Mouse (Mus musculus): ENCODE measurements around the gene Gm11983.
"Not testable (repeated sequence)": the region's sequence is repeated elsewhere in the genome, so short reads cannot be mapped to it uniquely, and the experiment has no call there.

Gene Gm11983

DNA sequence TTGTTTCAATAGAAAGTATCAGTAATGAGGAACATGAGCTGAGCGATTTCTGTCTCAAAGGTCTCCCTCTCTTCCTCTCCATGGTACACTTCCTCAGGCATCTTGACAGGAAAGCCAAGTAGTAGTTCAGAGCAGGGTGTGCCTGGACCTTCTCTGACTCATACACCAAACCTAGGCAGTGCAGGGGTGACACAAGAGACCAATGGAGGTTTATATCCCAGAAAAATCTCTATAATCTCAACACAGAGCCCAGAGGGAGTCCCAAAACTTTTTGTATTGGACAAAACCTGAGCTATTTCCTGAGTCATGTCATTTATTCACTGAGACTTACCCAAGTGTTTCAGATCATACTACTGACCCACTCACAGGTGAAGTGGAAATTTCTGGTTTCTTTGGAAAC is at the start of gene Gm11983:
TSS of gene Gm11983 (minus strand) at position 101 of the 400 bp plus-strand sequence.
- no peak for DNase-seq (ENCODE audit: low spot score)

DNA sequence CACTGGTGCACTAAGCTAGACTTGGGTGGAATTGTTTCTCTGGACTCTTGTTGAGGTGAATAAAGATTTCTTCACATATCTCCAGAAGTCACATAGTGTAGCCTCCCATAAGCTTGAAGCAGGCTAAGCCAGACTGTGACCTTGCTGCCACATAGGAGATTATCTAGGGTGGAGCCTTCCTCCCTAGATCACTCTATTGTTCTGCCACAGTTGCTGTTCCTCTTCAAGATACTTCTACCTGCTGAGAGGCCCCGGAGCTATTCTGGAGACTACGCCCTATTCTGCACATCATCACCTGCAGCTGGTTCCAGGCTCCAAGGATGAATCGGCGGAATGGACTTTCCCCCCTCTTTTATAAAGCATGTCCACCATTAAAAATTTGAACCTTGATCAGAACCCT is 45.6 kb upstream of the Gm11983 start:
- not testable (repeated sequence) for DNase-seq (ENCODE audit: low spot score)

DNA sequence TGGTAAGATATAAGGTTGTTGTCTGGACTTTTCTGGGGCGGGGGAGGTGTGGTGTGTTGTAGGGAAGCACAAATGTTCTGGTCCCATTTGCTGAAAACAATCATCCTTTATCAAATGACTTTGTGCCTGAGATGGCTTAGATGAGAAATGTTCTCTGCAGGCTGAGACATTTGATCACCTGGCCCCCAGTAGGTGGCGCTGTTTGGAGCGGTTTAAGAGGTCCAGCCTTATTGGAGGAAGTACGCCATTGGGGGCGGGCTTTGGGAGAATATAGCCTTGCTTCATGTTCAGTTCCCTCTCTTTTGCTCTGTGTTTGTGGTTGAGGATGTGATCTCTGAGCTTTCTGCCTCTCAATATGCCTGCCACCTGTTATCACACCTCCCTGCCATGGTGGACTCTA is 44.2 kb upstream of the Gm11983 start:
- no peak for DNase-seq (ENCODE audit: low spot score)

DNA sequence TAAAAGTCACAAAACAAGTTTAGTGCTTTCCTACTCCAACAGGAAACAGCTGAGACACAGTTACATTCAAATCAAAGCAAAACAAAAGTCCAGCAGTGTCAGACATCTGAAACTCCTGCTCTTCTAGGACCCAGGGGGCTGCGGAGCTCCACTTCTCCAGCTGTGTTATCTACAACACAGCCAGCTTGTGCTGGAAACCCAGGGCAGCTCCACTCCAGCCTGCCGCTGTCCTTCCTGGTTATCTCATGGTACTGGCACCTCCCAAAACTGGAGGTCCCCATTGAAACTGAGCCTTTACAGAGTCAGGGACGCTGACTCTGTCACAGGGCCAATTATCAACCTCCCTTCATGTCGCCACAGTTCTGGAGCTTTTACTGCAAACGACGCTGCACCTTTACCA is 40.3 kb upstream of the Gm11983 start:
- no peak for DNase-seq (ENCODE audit: low spot score)

DNA sequence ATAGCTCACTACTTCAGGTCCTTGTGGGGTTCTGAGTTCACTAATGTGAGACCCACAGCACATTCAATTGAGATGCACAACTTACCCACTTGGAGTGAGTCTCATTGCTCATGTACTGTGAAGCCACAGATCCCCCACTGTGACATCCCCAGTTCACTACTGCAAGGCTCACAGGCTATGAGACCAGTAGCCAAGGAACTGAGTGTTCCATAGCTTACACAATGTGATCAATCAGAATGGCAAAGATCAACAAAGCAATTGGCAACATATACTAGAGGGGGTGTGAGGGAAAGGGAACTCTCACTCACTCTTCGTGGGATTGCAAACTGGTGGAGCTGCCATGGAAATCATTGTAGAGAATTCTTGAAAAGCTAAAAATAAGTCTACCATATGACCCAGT is 33.5 kb upstream of the Gm11983 start:
- no peak for DNase-seq (ENCODE audit: low spot score)

DNA sequence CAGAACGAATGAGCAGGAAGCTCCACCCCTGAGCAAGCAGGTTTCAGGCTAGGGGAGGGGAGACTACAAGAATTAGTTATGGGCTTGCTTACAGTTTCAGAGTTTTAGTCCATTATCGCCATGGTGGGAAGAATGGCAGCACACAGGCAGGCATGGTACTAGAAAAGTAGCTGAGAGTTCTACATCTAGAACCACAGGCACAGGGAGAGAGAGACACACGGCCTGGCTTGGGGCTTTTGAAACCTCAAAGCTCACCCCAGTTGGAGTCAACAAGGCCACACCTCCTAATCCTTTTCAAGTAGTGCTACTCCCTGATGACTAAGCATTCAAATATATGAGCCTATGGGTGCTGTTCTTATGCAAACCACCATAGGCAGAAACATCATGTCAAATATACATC is 28.1 kb upstream of the Gm11983 start:
- DNase-seq (ENCODE audit: low spot score), result no peak

DNA sequence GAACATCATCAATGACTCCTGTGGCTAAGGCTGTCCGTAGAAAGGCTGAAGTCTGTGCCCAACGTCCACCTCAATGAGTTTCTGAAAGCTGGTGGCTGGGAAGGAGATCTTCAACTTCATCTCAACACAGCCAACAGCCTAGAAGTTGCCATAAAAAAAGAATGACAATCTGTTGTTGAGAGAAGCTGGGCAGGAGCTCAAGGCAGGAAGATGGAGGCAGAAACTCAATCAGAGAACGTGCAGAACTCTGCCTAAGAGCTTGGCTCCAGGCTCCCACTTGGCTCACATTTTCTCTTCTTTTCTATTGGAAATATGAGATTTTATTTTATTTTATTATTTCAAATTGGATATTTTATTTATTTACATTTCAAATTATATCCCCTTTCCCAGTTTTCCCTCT is 24.7 kb upstream of the Gm11983 start:
- no peak for DNase-seq (ENCODE audit: low spot score)

DNA sequence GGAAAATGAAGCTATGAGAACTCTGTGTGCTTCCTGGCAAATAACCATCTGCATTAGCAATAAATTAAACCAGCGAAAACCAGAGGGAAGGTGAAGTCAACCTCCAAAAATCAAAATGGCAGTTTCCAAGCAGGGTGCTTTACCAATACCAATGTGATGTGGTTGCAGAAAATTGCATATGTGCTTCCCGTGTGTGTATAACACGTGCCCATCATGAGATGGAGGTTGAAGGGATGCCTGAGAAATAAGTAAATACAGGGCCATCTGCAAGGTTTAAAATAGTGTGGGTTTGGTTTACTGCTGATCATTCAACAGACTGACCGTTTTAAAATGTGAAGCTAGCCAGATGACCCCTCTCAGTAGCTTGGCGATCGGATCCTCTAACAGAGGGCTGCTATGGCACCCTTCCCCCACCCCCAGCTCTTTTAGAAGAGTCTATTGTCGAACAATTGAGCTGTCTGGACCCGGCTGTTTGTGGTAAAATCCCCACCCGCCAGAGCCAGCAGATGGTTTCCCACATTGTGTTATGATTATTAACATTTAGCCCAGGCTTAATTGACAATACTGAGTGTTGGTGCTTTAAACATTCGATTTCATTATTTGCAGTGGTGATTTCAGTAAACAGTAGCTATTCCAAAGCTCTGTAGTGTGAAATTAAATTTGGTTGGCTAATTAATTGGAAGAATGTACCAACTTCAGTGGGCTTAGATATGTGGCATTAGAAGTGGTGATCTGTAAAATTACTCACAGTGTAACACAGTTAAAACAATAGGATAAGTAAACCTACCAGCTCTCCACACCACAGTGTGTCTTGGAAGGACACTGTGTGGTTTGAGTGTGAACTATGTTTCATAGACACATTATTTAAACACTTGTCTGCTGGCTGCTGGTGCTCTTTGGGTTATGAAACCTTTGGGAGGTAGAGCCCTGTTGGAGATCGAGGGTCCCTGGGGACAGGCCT is 22.7 kb upstream of the Gm11983 start:
- DNase-seq (ENCODE audit: low spot score), result no peak

DNA sequence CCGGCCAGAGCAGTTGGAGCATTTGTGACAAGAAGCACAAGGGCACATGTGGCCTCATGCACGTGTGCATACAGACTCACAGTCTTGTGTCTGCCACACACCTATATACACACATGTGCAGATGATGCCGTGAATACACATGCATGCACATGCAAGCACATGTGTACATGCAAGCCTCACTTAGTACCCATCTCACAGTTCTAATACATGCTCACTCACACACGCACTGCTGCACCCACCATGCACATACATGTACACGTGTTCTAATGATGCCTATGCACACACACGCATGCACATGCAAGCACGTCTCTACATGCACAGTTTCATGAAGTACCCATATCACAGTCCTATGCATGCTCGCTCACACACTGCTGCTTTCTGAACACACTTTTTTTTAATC is 21.6 kb upstream of the Gm11983 start:
- DNase-seq (ENCODE audit: low spot score), result no peak

- DNase-seq (ENCODE audit: low spot score), result no peak
Measured at GRCm38 (mm10) chr11:6855942-6856341, 18.5 kb upstream of the Gm11983 start.

DNA sequence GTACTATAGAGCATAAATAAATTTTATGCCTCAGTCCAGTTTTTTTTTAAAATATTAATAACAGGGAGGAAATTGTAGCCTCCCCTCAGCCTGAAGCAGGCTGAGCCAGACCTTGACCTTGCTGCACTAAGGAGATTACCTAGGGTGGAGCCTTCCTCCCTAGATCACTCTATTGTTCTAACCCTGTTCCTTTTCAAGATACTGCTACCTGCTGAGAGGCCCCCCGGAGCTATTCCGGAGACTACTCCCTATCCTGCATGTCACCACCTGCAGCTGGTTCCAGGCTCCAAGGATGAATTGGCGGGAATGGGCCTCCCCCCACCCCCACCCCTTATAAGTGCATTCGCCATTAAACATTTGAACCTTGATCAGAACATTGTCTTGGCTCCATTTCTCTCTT is 15.9 kb upstream of the Gm11983 start:
- not testable (repeated sequence) for DNase-seq (ENCODE audit: low spot score)

GRCm38 (mm10) chr11:6843831-6844230 is 6.4 kb upstream of the Gm11983 start:
- no peak for DNase-seq (ENCODE audit: low spot score)

GRCm38 (mm10) chr11:6842160-6842559 is 4.7 kb upstream of the Gm11983 start:
- no peak for DNase-seq (ENCODE audit: low spot score)

DNA sequence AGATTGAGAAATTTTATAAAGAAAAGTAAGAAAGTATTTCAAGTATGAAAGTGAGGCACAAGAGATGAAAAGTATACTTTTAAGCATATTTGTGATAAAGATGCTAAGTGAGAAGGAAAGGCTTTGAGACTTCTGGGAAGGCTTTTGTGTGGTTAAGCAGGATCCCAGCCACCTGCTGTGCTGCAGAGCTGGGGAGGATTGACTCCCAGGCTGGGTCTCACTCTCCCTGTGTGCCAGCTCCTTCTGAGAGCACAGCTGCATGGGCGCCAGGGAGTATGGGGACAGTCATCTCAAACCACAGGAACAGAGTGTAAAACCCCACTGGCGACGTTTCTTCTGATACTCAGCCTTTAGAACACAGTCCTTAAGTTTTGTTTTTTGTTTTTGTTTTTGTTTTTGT is 3.3 kb upstream of the Gm11983 start:
- DNase-seq (ENCODE audit: low spot score), result no peak

DNA sequence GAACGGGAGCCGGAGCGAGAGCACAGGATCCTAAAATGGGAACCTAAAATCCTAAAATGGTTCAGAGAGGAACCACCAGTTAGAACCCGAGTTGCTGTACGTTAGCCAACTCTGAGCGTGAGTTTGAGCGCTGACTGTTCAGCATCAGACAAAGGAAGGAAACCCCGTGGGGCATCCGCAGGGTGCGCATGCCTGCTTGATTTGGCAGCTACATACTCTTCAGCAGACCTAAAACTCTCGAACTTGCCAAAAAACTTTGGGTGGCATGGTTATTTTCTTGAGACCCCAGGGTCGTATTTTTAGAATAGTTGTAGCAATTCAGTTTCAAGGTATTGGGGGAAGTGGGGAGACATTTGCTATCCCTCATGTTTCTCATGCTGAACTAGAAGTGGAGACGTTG is 2.8 kb downstream of the Gm11983 start:
- no peak for DNase-seq (ENCODE audit: low spot score)

GRCm38 (mm10) chr11:6833731-6834130 is 3.7 kb downstream of the Gm11983 start:
- no peak for DNase-seq (ENCODE audit: low spot score)

GRCm38 (mm10) chr11:6831931-6832330 is 5.5 kb downstream of the Gm11983 start:
- DNase-seq (ENCODE audit: low spot score), result no peak

GRCm38 (mm10) chr11:6828196-6828595 is 9.3 kb downstream of the Gm11983 start:
- no peak for DNase-seq (ENCODE audit: low spot score)

DNA sequence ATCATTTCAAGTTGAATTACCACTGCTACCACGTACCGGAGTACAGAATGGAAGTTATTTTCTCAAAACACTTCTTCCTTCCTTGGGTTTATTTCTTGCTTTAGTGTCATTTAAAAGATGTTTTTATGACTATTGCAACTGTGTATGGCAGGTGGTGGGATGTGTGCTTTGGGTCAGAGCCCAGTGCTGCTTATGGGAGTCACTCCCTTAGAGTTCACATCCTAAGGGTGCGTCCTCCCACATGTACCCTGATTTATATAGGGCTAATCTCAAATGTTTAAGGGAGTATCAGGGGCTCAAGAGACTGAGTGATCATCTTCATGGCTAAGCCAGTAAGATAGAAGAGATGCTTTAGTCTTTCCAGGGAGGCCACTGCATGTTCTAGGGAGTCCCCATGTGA is 11.3 kb downstream of the Gm11983 start:
- DNase-seq (ENCODE audit: low spot score), result no peak

GRCm38 (mm10) chr11:6823176-6823575 is 14.3 kb downstream of the Gm11983 start:
- no peak for DNase-seq (ENCODE audit: low spot score)

DNA sequence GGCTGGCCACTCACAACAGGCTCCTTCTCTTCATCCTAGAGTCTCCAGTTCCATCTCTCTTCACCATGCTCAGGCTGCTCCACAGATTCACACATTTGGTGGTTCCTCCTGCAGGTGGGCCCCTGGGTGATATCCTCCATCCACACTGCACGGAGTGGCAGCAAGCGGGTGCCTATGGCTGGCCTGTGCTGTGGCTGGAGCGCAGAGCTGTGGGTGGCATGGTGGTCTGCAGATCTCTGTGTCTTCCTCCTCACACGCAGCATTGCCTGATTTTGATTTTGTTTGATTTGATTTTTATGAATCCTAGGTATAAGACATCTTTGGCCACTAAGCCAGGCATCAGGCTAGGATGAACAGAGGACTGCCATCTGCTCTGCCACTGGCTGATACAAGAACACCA is 23.0 kb downstream of the Gm11983 start:
- DNase-seq (ENCODE audit: low spot score), result no peak

GRCm38 (mm10) chr11:6802879-6803278 is 34.6 kb downstream of the Gm11983 start:
- DNase-seq (ENCODE audit: low spot score), result not testable (repeated sequence)

DNA sequence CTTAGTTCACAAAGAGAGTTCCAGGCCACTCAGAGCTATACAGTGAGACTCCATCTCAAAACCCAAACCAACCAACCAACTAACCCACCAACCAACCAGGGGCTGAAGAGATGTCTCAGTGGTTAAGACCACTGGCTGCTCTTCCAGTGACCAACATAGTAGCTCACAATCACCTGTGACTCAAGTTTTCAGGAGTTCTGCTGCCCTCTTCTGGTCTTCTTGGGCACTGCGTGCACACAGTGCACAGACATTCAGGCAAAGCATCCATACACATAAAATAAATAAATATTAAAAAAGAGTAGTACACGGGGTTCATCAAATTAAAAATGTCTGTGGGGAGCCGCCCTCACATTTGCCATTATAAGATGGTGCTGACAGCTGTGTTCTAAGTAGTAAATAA is 46.8 kb downstream of the Gm11983 start:
- DNase-seq (ENCODE audit: low spot score), result no peak

Measured in left cerebral cortex, adult 11 months (tissue).